Mouse (Mus musculus): ENCODE data around the gene Noto. TPM values are rescaled to one million over a fixed set of nuclear protein-coding genes. Genes with fewer than 3 reads are reported as not detected.

The Noto gene
- polyA plus RNA-seq, 1 experiment from 2014 or later: not detected

DNA sequence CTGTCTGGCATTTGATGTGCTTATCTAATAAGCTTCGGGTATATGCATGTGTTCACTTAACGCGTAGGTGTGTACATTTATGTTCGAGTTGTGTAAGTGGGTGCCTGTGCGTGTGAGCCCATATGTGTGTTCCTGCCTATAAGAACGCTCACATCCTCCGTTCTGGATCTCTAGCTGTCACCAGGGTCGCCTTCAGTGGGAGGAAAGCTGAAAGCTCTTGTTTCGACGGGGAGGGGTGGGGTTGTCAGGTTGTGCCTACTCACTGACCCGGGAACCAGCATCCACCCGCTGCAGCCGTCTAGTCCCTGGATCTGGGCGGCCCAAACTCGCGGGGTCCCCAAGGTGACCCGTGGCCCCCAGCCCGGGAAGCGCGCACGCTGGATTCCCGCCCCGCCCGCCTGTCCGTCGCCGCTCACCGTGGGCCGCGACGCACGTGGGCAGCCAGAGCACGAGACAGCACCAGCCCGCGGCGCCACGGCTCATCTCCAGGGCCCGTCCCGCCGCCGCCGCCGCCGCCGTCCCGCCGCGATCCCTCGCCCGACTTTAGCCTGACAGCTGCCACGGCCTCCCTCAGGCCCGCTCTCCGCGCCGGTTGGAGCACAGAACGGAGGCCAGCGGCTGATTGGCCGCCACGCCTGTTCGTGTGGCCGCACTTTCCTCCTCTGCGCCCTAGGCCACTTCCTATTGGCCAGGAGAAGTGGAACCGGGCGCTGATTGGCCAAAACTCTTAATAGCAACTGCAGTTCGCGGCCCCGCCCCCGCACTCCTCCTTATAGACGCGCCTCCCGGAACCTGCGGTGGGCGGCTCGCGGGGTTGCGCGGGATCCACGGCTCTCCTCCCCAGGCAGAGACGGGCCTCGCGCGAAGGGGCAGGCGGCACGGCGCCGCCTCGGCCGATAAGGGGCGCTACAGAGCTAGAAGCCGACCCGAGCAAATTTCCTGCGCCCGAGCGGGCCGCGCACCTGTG, 27.3 kb downstream of the Noto start, which contains the start of gene Cct7:
Cct7 (plus strand) TSS at position 818 of the 967 bp plus-strand sequence.
- peak within 1 kb of the TSS; percentile 88 for H3K27ac ChIP-seq (replicated peaks)
- 1% methylated on average over 91 of the region's 96 CpGs for WGBS

GRCm38 (mm10) chr6:85451664-85452410, 28.2 kb downstream of the Noto start, which contains the start of gene Pradc1:
Gene Pradc1 (minus strand): TSS chr6:85451970.
- Histone ChIP-seq H3K36me3 (peaks cover 20% of the 10 kb centered on the region), H3K4me2 (peak within 1 kb of the TSS; percentile 98)
- WGBS: under 1% methylated on average over 54 of the region's 54 CpGs

More for the DNA sequence above, 27.3 kb downstream of the Noto start, which contains the start of gene Cct7:
- H3K4me2 ChIP-seq: peak within 1 kb of the TSS; percentile 98
- no peaks in the 10 kb centered on the region for H3K9me3 ChIP-seq
- ATAC-seq (ENCODE audit: extremely low read depth, insufficient number of reproducible peaks, low FRiP score, low TSS enrichment): peak; percentile 93
- H3K4me1 ChIP-seq: peaks cover 42% of the 10 kb centered on the region
- H3K36me3 ChIP-seq: peaks cover 29% of the 10 kb centered on the region
- no peaks in the 10 kb centered on the region for H3K27me3 ChIP-seq (replicated peaks)
- H3K4me3 ChIP-seq: peak within 1 kb of the TSS; percentile 92
- peak within 1 kb of the TSS; percentile 97 for H3K9ac ChIP-seq

DNA sequence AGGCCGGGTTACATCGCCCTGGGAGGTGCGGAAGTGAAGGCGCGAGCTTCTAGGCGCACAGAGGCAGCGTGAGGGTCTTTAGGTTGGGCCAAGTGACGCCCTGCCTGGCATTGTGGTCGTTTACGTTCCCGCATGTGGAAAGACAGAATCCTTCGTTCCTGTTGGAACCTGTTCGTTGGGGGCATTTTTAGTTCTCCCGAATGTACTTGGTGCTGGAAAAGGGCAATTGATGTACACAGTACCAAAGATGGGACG, 28.7 kb downstream of the Noto start:
- Histone ChIP-seq H3K9ac (peak overlapping the region; percentile 97), H3K27ac (replicated peaks) (peak overlapping the region; percentile 88), H3K36me3 (peaks cover 16% of the 10 kb centered on the region), H3K4me1 (peaks cover 54% of the 10 kb centered on the region), H3K4me2 (peak overlapping the region; percentile 98), H3K9me3 (no peaks in the 10 kb centered on the region), H3K27me3 (replicated peaks) (no peaks in the 10 kb centered on the region), H3K4me3 (peak overlapping the region; percentile 92)
- no peak for ATAC-seq (ENCODE audit: extremely low read depth, insufficient number of reproducible peaks, low FRiP score, low TSS enrichment)
- WGBS: under 1% methylated on average over 15 of the region's 15 CpGs

More at GRCm38 (mm10) chr6:85451664-85452410, 28.2 kb downstream of the Noto start, which contains the start of gene Pradc1:
- peaks cover 51% of the 10 kb centered on the region for H3K4me1 ChIP-seq
- H3K27ac ChIP-seq (replicated peaks): peak within 1 kb of the TSS; percentile 88
- no peaks in the 10 kb centered on the region for H3K9me3 ChIP-seq
- peak within 1 kb of the TSS; percentile 92 for H3K4me3 ChIP-seq
- ATAC-seq (ENCODE audit: extremely low read depth, insufficient number of reproducible peaks, low FRiP score, low TSS enrichment): peak; percentile 57
- H3K9ac ChIP-seq: peak within 1 kb of the TSS; percentile 97
- H3K27me3 ChIP-seq (replicated peaks): no peaks in the 10 kb centered on the region

DNA sequence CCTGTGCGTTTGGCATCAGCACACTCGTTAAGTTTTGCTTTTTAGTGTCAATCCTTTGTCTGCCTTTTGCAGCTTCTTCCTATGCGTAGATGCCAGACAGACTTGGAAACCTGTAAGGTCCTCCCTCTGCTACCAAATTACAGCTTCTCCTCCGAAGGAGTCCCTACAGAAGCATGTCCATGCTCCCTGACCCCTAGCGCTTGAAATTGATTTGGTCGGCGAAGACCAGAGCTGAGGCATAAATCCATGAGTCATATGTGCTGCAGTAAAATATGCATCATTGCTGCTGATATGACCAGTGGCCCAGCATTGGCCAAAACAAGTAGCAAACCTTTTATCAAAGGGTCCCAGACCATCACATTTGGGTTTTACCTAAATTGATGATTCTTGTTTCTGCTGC, 29.1 kb downstream of the Noto start:
- no peaks in the 10 kb centered on the region for H3K27me3 ChIP-seq (replicated peaks)
- ATAC-seq (ENCODE audit: extremely low read depth, insufficient number of reproducible peaks, low FRiP score, low TSS enrichment): no peak
- H3K4me1 ChIP-seq: peaks cover 54% of the 10 kb centered on the region
- no peaks in the 10 kb centered on the region for H3K9me3 ChIP-seq
- H3K36me3 ChIP-seq: peaks cover 18% of the 10 kb centered on the region
- H3K27ac ChIP-seq (replicated peaks): peak overlapping the region; percentile 88
- WGBS: 10% methylated on average over 7 of the region's 7 CpGs
- peak overlapping the region; percentile 92 for H3K4me3 ChIP-seq
- H3K9ac ChIP-seq: peak overlapping the region; percentile 97
- H3K4me2 ChIP-seq: peak overlapping the region; percentile 98

GRCm38 (mm10) chr6:85459621-85460020, 35.9 kb downstream of the Noto start:
- no peak overlapping the region for H3K4me3 ChIP-seq
- peaks cover 23% of the 10 kb centered on the region for H3K4me1 ChIP-seq
- no peaks in the 10 kb centered on the region for H3K27me3 ChIP-seq (replicated peaks)
- H3K4me2 ChIP-seq: no peak overlapping the region
- peaks cover 74% of the 10 kb centered on the region for H3K36me3 ChIP-seq
- H3K9me3 ChIP-seq: no peaks in the 10 kb centered on the region
- no peak overlapping the region for H3K27ac ChIP-seq (replicated peaks)
- 80% methylated on average over 2 of the region's 2 CpGs for WGBS
- no peak overlapping the region for H3K9ac ChIP-seq
- no peak for ATAC-seq (ENCODE audit: extremely low read depth, insufficient number of reproducible peaks, low FRiP score, low TSS enrichment)

- Histone ChIP-seq H3K27ac (replicated peaks) (no peak overlapping the region), H3K9me3 (no peaks in the 10 kb centered on the region), H3K4me2 (no peak overlapping the region), H3K4me1 (no peaks in the 10 kb centered on the region), H3K36me3 (peaks cover 92% of the 10 kb centered on the region), H3K4me3 (no peak overlapping the region), H3K27me3 (replicated peaks) (no peaks in the 10 kb centered on the region), H3K9ac (no peak overlapping the region)
- ATAC-seq (ENCODE audit: extremely low read depth, insufficient number of reproducible peaks, low FRiP score, low TSS enrichment): no peak
These were observed 41.7 kb downstream of the Noto start for GRCm38 (mm10) chr6:85465381-85465780.

- Histone ChIP-seq H3K9ac (no peak overlapping the region), H3K9me3 (no peaks in the 10 kb centered on the region), H3K27ac (replicated peaks) (no peak overlapping the region), H3K36me3 (peaks cover 47% of the 10 kb centered on the region), H3K27me3 (replicated peaks) (peaks cover 37% of the 10 kb centered on the region), H3K4me3 (no peak overlapping the region), H3K4me2 (no peak overlapping the region), H3K4me1 (no peaks in the 10 kb centered on the region)
- WGBS: 71% methylated on average over 5 of the region's 5 CpGs
- ATAC-seq (ENCODE audit: extremely low read depth, insufficient number of reproducible peaks, low FRiP score, low TSS enrichment): no peak
These were observed 46.2 kb downstream of the Noto start for GRCm38 (mm10) chr6:85469660-85470430.

- Histone ChIP-seq H3K4me3 (no peak overlapping the region), H3K27me3 (replicated peaks) (peaks cover 56% of the 10 kb centered on the region), H3K4me1 (no peaks in the 10 kb centered on the region), H3K9ac (no peak overlapping the region), H3K9me3 (no peaks in the 10 kb centered on the region), H3K36me3 (peaks cover 26% of the 10 kb centered on the region), H3K27ac (replicated peaks) (no peak overlapping the region), H3K4me2 (no peak overlapping the region)
- 53% methylated on average over 8 of the region's 8 CpGs for WGBS
- ATAC-seq (ENCODE audit: extremely low read depth, insufficient number of reproducible peaks, low FRiP score, low TSS enrichment): 0 out of 2 replicates have a peak, but pooled peaks have one; percentile 34
These were observed 48.3 kb downstream of the Noto start for GRCm38 (mm10) chr6:85471962-85472361.

DNA sequence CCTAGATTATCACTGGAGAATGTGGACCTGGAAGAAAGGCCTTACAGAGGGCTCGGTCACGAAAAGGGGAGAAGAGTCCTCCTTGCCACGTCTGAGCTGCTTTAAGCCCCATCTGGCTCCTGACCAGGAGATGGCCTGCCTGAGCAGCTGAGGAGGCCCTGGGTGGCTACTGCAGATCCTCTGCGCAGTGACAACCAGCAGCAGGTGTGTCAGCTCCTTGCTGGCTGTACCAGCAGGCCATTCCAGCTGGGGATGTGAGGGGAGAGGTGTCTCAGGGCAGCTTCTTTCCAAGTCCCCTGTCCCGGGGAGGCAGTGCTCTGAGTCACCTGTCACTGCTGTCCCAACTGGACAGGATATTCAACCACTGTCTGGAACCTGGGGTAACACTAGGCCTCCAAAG, 48.9 kb downstream of the Noto start:
- no peak overlapping the region for H3K27ac ChIP-seq (replicated peaks)
- no peaks in the 10 kb centered on the region for H3K9me3 ChIP-seq
- no peaks in the 10 kb centered on the region for H3K4me1 ChIP-seq
- 51% methylated on average over 5 of the region's 5 CpGs for WGBS
- no peak overlapping the region for H3K9ac ChIP-seq
- H3K4me3 ChIP-seq: no peak overlapping the region
- ATAC-seq (ENCODE audit: extremely low read depth, insufficient number of reproducible peaks, low FRiP score, low TSS enrichment): no peak
- no peak overlapping the region for H3K4me2 ChIP-seq
- H3K27me3 ChIP-seq (replicated peaks): peaks cover 59% of the 10 kb centered on the region
- peaks cover 20% of the 10 kb centered on the region for H3K36me3 ChIP-seq

DNA sequence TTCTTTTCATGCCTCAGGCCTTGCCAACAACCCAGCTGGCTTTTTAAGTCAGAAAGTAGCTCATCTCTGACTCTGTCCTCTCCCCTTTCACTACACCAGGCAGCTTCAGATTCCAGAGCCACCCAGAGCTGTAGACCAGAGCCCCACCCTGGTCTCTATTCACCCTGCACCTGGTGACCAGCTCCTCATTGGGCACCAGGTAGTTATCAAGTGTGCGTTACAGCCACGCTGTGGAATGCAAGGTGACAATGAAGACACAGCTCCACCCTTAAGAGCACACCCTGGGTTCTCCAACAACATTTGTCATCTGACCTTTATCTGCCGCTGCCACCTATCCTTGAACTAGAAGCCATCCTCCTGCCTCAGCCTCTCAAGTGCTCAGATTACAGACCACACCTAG, 51.9 kb downstream of the Noto start:
- no peak overlapping the region for H3K9ac ChIP-seq
- 71% methylated on average over 3 of the region's 3 CpGs for WGBS
- ATAC-seq (ENCODE audit: extremely low read depth, insufficient number of reproducible peaks, low FRiP score, low TSS enrichment): no peak

More for the DNA sequence above, 51.9 kb downstream of the Noto start:
- Histone ChIP-seq H3K4me3 (no peak overlapping the region), H3K27ac (replicated peaks) (no peak overlapping the region), H3K36me3 (no peaks in the 10 kb centered on the region), H3K4me2 (no peak overlapping the region), H3K27me3 (replicated peaks) (peaks cover 89% of the 10 kb centered on the region), H3K4me1 (no peaks in the 10 kb centered on the region), H3K9me3 (no peaks in the 10 kb centered on the region)

Data from heart, embryonic 13.5 days (tissue).